Mouse (Mus musculus) midbrain, embryonic 12.5 days (tissue): ENCODE results near the gene Zyx. TPM values are rescaled to one million over a fixed set of nuclear protein-coding genes. Genes with fewer than 3 reads are reported as not detected.

Experiments used
- ATAC-seq: fragments of 200-750 bp; cut with Nextera tagmentation; 2 replicates; pipeline ENCODE4 v1.8.0; 2017; ENCODE audit warnings: low read depth, moderate TSS enrichment, moderate library complexity; ENCODE audit not compliant: low FRiP score
- H3K27ac ChIP-seq: fragments of 300-500 bp; sonication (generic); replicated peaks from 2 replicates; pipeline ENCODE4 v1.5.1; 2016; ENCODE audit warnings: mild to moderate bottlenecking
- H3K27me3 ChIP-seq: fragments of 300-500 bp; sonication (generic); 2 replicates; pipeline ENCODE4 v1.6.1; 2016; ENCODE audit warnings: mild to moderate bottlenecking
- H3K36me3 ChIP-seq: fragments of 300-500 bp; sonication (generic); 2 replicates; pipeline ENCODE4 v1.6.1; 2016
- H3K4me1 ChIP-seq: fragments of 300-500 bp; sonication (generic); 2 replicates; pipeline ENCODE4 v1.6.1; 2016
- H3K4me2 ChIP-seq: fragments of 300-500 bp; sonication (generic); replicated peaks from 2 replicates; pipeline ENCODE4 v1.6.1; 2016; ENCODE audit warnings: mild to moderate bottlenecking, moderate library complexity
- H3K4me3 ChIP-seq: fragments of 300-500 bp; sonication (generic); 2 replicates; pipeline ENCODE4 v1.5.1; 2016; ENCODE audit warnings: mild to moderate bottlenecking
- H3K9ac ChIP-seq: fragments of 300-500 bp; sonication (generic); replicated peaks from 2 replicates; pipeline ENCODE4 v1.6.1; 2016; ENCODE audit warnings: mild to moderate bottlenecking, moderate library complexity
- H3K9me3 ChIP-seq: fragments of 300-500 bp; sonication (generic); 2 replicates; pipeline ENCODE4 v1.6.1; 2016; ENCODE audit warnings: mild to moderate bottlenecking
- WGBS: fragments of 180-500 bp; shearing (Covaris S2); methylation state at CpG from one replicate; pipeline ENCODE4 v1.1.7; 2016; 5-methylcytosine and 5-hydroxymethylcytosine counted together
- polyA plus RNA-seq: library from polyadenylated mRNA; unstranded; fragments of >200 nt; fragmentation: Nextera tagmentation; extraction: Ambion mirVana; gene quantifications from 2 replicates; pipeline ENCODE4 v1.2.1, GENCODE M21; 2016

The Zyx gene
- 66.7 and 71.5 TPM in 2 replicates for polyA plus RNA-seq

DNA sequence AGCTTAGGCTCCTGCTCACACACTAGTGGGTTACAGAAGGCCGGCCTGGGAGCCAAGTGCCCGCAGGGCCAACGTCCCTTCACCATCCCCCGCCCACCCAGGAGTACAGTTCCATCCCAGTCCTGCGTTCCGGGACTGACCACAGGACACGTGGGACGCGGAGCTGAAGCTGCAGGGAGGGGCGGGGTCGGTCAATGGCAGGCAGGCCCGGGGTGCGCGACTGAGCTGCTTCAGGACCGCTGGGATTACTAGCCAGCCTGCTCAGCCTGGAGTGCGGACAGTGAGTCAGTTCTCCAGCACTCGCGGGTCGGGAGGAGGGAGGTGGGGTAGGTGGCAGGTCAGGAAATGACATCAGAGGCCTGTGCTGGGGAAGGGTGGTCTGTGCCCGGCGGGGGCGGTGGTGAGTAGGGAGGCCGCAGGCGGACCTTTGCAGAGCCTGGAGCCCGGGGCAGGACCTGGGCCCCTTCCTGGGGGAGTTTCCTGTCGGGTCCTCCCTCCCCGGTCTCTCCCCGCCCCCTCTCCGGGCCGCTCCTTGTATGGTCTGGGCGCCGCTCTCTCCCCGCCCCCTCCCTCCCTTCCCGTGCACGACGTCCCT is at the start of gene Zyx:
Gene Zyx, plus strand, starts transcription at position 205 of the 595 bp plus-strand sequence.
- Histone ChIP-seq H3K4me3 (peak within 1 kb of the TSS; percentile 78), H3K9me3 (no peaks in the 10 kb centered on the region), H3K27me3 (no peaks in the 10 kb centered on the region), H3K4me1 (peaks cover 28% of the 10 kb centered on the region), H3K9ac (peak within 1 kb of the TSS; percentile 84), H3K27ac (peak within 1 kb of the TSS; percentile 90), H3K4me2 (peak within 1 kb of the TSS; percentile 90), H3K36me3 (no peaks in the 10 kb centered on the region)
- peak; percentile 93 for ATAC-seq
- 0% methylated on average over 21 of the region's 36 CpGs for WGBS

DNA sequence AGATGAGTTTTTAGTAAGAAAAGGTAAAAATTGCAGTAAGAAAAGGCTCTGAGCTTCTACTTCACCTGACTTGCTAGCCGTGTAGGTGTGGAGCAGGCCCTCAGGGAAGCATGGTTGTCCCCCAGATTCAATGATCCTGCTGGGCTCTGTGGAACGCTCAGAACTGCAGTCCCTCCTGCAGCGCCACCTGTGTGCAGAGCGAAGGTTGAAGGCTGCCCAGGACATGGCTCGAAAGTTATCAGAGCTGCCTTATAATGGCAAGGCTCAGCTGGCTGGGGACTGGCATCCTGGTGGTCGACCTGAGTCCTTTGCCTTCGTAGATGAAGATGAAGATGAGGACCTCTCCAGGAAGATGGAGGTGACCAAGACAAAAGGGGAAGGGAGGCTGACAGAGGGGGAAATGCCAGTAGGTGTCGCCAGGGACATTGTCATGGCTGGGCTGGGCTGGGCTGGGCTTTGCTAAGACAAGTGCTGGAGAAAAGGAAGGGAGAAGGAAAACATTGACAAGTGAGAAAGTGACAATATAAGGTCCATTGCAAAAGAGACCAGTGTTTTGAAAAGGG is 39.5 kb upstream of the Zyx start:
- 0 out of 2 replicates have a peak, but pooled peaks have one; percentile 38 for ATAC-seq
- no peak overlapping the region for H3K27ac ChIP-seq
- 54% methylated on average over 8 of the region's 8 CpGs for WGBS
- H3K9ac ChIP-seq: no peak overlapping the region
- no peaks in the 10 kb centered on the region for H3K27me3 ChIP-seq
- H3K4me3 ChIP-seq: no peak overlapping the region
- peaks cover 69% of the 10 kb centered on the region for H3K36me3 ChIP-seq
- H3K4me2 ChIP-seq: no peak overlapping the region
- H3K4me1 ChIP-seq: no peaks in the 10 kb centered on the region
- no peaks in the 10 kb centered on the region for H3K9me3 ChIP-seq

DNA sequence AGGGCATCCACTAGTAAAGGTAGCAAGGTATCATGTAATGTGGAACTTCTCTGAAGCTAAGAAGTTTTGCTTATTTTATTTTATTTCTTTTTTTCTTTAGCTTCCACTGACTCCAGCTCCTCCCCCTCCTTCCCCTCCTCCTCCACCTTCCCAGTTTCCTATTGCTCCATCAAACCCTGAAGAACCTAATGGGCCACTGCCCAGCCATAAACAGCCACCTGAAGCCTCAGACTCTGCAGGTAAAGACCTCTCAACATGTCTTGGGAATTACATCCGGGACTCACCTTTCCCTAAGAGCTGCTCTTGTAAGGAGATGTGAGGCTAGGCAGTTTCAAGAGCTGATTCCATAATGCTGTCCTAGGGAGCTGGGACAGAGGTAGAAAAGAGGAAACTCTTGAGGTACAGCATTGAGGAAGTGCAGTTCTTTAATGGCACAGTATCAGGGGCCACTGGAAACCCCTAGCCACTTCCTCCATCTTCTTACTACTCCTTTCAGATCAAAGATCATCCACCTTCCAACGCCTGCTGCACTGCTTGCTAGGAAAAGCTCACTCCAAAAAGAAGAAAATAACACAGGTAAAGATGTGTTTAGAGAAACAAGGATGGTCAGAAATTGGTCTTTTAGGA is 38.9 kb upstream of the Zyx start:
- Histone ChIP-seq H3K27ac (no peak overlapping the region), H3K9ac (no peak overlapping the region), H3K4me2 (no peak overlapping the region), H3K4me1 (no peaks in the 10 kb centered on the region), H3K9me3 (no peaks in the 10 kb centered on the region), H3K27me3 (no peaks in the 10 kb centered on the region), H3K36me3 (peaks cover 69% of the 10 kb centered on the region), H3K4me3 (no peak overlapping the region)
- 93% methylated on average over 2 of the region's 2 CpGs for WGBS
- ATAC-seq: no peak

DNA sequence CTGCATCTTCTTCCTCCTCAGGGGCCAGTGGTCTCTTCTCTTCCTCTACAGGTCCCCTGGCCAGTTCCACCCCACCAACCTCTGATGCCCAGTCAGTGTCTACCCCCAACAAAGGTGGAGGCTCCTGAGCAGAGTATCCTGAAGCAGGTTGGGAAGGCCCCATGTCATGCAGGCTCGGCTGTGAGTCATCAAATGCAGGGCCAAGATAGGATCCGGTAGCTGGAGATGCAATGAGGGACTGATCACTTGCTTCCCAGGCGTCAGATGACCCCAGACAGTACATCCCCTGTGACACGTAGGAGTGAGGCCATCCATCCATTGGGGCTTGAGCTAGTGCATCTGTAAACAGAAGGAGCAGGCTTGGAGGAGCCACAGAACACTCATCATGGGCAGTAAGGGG is 31.1 kb upstream of the Zyx start:
- H3K36me3 ChIP-seq: peaks cover 45% of the 10 kb centered on the region
- H3K4me1 ChIP-seq: peaks cover 6% of the 10 kb centered on the region
- WGBS: 84% methylated on average over 4 of the region's 4 CpGs
- ATAC-seq: no peak
- H3K9me3 ChIP-seq: no peaks in the 10 kb centered on the region
- no peak overlapping the region for H3K4me2 ChIP-seq
- H3K27ac ChIP-seq: no peak overlapping the region
- H3K9ac ChIP-seq: no peak overlapping the region
- peaks cover 17% of the 10 kb centered on the region for H3K27me3 ChIP-seq
- no peak overlapping the region for H3K4me3 ChIP-seq

DNA sequence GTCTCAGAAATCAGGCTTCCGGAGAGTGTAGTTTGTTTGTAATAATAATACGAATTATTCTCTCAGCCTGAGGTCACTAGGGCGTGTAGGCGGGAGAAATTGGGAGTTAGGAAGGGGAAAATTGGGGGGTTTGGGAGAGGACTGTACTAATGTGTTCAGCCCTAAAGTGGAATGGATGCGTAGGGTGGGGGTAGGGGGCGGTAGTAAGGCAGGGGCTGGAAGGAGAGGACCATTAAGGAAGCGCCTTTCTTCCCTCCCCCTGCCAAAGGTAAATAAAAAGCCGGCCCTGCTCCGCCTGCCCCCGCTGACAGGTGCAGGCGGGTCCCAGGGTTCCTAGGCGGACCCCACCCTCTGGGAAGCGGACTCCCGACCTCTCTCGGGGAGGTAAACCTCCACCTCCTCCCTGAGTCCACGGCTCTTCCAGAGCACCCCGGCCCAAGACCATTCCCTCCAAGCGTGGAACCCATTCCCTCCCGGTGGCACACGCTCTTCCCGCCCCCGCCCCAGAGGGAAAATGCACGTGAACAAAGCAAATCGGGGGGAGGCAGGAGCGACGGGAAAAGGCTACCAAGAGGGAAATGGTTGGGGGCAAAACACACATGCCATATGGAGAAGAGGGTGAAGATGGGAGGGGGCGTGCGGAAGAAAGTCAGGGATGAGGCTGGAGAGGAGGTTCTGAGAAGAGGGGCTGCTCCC is 25.9 kb upstream of the Zyx start:
- WGBS: under 1% methylated on average over 28 of the region's 28 CpGs
- H3K9ac ChIP-seq: peak overlapping the region; percentile 83
- H3K4me2 ChIP-seq: peak overlapping the region; percentile 92
- no peaks in the 10 kb centered on the region for H3K9me3 ChIP-seq
- H3K36me3 ChIP-seq: peaks cover 4% of the 10 kb centered on the region
- peaks cover 15% of the 10 kb centered on the region for H3K4me1 ChIP-seq
- H3K4me3 ChIP-seq: peak overlapping the region; percentile 71
- ATAC-seq: peak; percentile 34
- H3K27ac ChIP-seq: peak overlapping the region; percentile 90
- peaks cover 25% of the 10 kb centered on the region for H3K27me3 ChIP-seq

DNA sequence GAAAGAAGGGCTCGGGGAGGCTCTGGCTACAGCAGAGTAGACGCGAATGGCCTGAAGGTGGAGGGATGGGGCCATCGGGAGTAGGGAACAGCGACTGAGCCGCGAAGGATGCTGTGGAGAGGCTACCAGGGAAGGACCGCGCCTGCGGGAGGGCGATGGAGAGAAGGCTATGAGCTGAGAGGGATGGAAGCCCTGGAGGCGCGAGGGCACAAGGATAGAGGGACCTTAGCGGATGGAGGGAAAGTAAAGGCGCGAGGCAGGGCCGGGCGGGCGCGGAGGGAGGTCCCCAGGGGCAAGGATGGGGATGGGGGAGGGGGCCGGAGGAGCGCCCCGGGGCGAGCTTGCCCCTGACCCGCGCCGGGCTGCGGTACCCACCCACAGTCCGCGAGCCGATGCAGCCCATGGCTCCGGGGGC is 25.4 kb upstream of the Zyx start:
- Histone ChIP-seq H3K4me2 (peak overlapping the region; percentile 92), H3K36me3 (no peaks in the 10 kb centered on the region; the same call in 1 of the 2 replicates), H3K9ac (peak overlapping the region; percentile 83), H3K4me1 (peaks cover 15% of the 10 kb centered on the region), H3K27me3 (peaks cover 25% of the 10 kb centered on the region), H3K27ac (peak overlapping the region; percentile 90), H3K9me3 (no peaks in the 10 kb centered on the region), H3K4me3 (peak overlapping the region; percentile 71)
- ATAC-seq: peak; percentile 80
- WGBS: under 1% methylated on average over 20 of the region's 32 CpGs

DNA sequence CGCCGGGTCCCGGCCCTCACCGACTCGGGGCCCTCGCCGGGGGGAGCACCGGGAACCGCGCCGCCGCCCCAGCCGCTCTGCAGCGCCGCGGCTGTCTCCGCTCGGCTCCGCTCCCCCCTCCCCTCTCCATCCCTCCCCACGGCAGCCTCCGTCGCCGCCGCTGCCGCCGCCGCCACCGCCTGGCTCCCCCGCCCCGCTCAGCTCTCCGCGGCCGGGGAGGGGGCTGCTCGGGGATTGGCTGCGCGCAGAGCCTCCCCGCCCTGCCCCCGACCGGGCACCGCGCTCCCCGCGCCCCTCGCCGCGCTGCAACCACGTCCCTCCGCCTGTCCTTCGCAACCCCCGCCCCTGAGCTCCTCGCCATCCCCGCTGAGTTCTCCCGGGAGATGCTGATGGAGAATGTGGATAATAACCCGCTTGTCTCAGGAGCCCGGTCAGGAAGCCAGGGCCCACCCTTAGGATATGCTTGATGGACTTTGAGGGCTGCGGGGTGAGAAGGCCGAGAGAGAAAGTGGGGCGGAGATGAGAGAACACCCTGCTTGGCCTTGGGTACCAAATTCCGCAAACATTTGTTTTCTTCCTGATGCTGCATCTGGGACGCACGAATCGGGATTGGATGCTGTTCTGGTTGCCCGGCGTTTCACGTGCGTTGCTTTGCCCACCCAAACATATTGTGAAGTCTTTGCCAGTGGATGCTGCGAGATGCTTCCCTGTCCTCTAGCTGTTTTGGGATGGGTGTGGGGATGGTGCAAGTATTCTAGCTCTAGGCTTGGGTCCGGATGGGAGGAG is 24.8 kb upstream of the Zyx start, which contains the start of gene Fam131b:
Gene Fam131b, minus strand, starts transcription at position 162 of the 786 bp plus-strand sequence.
- ATAC-seq: peak; percentile 92
- peak within 1 kb of the TSS; percentile 90 for H3K27ac ChIP-seq
- H3K36me3 ChIP-seq: no peaks in the 10 kb centered on the region; the same call in 1 of the 2 replicates
- H3K27me3 ChIP-seq: peaks cover 25% of the 10 kb centered on the region
- H3K4me2 ChIP-seq: peak within 1 kb of the TSS; percentile 92
- peaks cover 15% of the 10 kb centered on the region for H3K4me1 ChIP-seq
- WGBS: under 1% methylated on average over 57 of the region's 68 CpGs
- peak within 1 kb of the TSS; percentile 83 for H3K9ac ChIP-seq
- H3K4me3 ChIP-seq: peak within 1 kb of the TSS; percentile 71
- H3K9me3 ChIP-seq: no peaks in the 10 kb centered on the region

DNA sequence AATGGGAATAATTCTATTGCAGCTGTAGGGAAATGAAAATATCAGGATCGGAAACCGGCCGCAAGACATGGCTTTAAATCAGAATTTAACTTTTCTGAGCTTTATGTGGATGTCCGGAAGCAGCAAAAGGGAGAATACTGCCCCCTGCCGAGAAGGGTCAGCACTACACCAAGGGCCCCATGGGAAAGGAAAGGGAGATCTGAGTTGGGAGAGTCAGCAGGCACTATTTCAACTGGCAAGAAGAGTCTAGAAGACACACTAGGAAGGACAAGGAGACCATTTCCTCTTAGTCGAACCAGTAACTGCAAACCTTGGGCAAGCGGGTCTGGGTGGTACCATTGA is 24.2 kb upstream of the Zyx start:
- H3K27me3 ChIP-seq: peaks cover 25% of the 10 kb centered on the region
- H3K9ac ChIP-seq: peak overlapping the region; percentile 83
- peaks cover 15% of the 10 kb centered on the region for H3K4me1 ChIP-seq
- H3K4me3 ChIP-seq: peak overlapping the region; percentile 71
- no peaks in the 10 kb centered on the region; the same call in 1 of the 2 replicates for H3K36me3 ChIP-seq
- peak overlapping the region; percentile 92 for H3K4me2 ChIP-seq
- peak overlapping the region; percentile 90 for H3K27ac ChIP-seq
- WGBS: 1% methylated on average over 7 of the region's 7 CpGs
- no peaks in the 10 kb centered on the region for H3K9me3 ChIP-seq
- no peak for ATAC-seq

DNA sequence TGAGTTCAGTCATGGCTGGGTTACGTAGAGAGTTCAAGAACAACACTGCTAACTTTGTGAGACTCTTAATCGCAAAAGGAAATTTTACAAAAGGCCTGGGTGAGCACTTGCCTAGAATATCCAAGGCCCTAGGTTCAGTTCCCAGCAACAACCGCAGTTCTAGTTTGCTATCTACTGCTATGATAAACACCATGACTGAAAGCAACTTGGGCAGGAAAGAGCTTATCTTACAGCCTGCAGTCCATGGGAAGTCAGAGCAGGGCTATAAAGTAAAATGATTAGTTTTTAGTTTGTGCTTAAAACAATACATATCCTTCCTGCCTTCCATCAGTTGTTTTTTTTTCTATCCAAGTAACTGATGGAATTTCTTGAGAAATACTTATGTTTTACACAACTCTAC is 22.9 kb upstream of the Zyx start:
- WGBS: 83% methylated on average over 3 of the region's 3 CpGs
- Histone ChIP-seq H3K4me2 (no peak overlapping the region), H3K27me3 (peaks cover 17% of the 10 kb centered on the region)

DNA sequence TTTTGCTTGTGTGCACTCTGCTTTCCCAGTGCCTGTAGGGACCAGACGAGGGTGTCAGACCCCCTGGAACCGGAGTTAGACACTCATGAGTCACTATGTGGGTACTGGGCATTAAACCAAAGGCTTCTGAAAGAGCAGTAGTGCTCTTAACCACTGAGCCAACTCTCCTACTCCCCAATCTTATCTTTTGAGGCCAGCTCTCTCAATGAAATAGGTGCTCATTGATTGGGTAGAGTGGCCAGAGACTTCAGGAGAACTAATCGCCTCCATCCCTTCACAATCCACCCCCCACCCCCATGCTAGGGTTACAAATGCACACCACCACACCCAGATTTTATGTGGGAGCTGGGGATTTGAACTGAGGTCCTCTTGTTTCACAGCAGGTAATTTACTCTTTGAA is 20.7 kb upstream of the Zyx start:
- Histone ChIP-seq H3K36me3 (no peaks in the 10 kb centered on the region), H3K27me3 (peaks cover 5% of the 10 kb centered on the region; the same call in 1 of the 2 replicates), H3K27ac (no peak overlapping the region), H3K4me3 (no peak overlapping the region), H3K9me3 (no peaks in the 10 kb centered on the region), H3K4me1 (peaks cover 5% of the 10 kb centered on the region; the same call in 1 of the 2 replicates), H3K9ac (no peak overlapping the region), H3K4me2 (no peak overlapping the region)
- 82% methylated on average over 3 of the region's 3 CpGs for WGBS
- no peak for ATAC-seq

More for the DNA sequence above, 22.9 kb upstream of the Zyx start:
- Histone ChIP-seq H3K27ac (no peak overlapping the region), H3K9me3 (no peaks in the 10 kb centered on the region), H3K36me3 (no peaks in the 10 kb centered on the region), H3K9ac (no peak overlapping the region), H3K4me1 (peaks cover 15% of the 10 kb centered on the region), H3K4me3 (no peak overlapping the region)
- no peak for ATAC-seq

DNA sequence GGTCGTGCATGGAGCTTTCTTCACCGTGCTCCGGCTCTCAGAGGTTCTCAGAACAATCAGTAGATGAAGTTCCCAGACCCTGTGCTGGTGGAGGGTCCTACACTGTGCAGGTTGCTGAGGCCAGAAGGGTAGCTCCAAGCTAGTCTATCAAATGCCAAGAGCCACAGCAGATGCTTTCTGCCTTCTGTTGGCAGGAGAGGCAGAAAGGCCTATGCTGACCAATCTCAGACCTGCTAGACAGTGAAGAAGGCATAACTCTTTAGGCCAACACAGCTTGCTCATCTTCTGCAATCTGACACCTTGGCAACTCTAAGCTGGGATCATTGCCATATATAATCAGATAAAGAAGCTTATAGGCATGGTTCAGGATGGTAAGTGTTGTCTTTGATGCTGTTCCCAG is 19.2 kb upstream of the Zyx start:
- Histone ChIP-seq H3K4me1 (0 out of 2 replicates have a peak, but pooled peaks cover 3% of the 10 kb centered on the region), H3K36me3 (no peaks in the 10 kb centered on the region)

More for the DNA sequence above, 19.2 kb upstream of the Zyx start:
- no peak for ATAC-seq
- Histone ChIP-seq H3K4me3 (no peak overlapping the region), H3K27me3 (peaks cover 5% of the 10 kb centered on the region; the same call in 1 of the 2 replicates), H3K9ac (no peak overlapping the region), H3K4me2 (no peak overlapping the region), H3K27ac (no peak overlapping the region), H3K9me3 (no peaks in the 10 kb centered on the region)
- WGBS: 76% methylated on average over 3 of the region's 3 CpGs
